Mouse (Mus musculus): ENCODE data around the gene Prm3.

The Prm3 gene

DNA sequence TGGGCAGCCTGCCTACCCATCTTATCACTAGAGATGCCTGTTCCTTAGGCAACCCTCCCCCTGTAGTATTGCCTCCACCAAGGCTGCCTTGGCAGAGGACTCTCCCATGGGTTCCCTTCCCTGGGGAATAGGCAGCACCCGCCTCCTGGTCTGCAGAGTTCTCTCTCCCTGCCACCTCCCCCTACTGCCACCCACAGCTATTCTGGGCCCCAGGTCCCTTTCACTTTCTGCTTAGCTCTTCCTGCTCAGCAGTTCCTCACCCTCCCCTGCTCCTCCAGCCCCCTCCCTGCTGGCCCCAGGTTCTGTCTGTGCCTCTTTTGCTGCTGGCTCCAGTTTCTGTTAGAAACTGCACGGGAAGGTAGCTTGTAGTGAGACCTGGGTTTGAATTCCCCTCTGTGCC lies 21.1 kb downstream of the Prm3 start:
- no peak for DNase-seq

DNA sequence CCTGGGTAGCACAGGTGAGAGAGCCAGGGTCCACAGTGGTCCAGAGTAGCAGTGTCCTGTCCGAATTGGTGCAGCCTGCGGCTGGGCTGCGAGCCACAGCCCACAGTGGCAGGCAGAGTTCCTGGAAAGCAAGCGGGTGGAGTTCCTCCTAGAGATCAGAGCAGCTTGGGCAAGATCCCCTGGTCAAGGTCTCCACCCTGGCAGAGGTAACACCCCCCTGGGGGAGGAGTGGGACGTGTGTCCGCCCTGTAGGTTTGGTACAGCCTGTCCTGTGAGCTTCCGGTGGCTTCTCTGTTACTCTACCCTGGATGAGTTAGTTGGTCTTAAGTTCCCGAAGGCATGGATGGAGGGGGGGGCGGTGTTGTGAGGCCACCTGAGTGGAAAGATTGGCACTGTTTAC lies 21.9 kb downstream of the Prm3 start:
- no peak for DNase-seq

DNA sequence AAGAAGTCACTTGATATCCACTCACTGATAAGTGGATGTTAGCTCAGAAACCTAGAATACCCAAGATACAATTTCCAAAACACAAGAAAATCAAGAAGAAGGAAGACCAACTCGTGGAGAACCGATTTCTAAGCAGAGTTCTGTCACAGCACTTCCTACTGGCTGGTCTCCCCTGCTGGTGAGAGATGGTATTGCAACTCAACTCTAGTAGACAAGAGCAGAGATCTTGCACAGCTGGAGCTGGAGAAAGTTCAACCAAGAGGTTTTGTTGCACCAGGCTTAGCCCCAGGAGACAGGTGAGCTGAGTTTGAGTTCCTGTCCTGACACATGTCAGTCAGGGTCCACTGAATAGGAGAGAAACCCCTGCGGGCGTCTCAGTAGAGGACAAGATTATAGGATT lies 23.6 kb downstream of the Prm3 start:
- peak; percentile 59 to 82 for DNase-seq

DNA sequence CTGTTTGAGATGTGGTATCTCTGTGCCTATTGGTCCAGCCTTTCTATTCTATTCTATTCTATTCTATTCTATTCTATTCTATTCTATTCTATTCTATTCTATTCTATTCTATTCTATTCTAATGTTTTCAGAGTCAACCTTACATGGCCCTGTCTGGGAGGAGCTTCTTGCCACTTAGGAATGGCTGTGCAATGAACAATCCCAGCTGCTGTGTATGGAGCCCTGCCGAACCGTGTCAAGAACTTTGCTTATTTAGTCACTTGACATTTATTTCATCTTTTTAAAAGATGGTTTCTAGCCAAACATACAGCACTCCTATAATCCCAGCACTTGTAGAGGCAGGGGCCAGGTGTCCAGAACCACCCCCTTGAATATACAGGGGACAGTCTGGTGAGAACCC lies 26.4 kb downstream of the Prm3 start:
- no peak for DNase-seq

DNA sequence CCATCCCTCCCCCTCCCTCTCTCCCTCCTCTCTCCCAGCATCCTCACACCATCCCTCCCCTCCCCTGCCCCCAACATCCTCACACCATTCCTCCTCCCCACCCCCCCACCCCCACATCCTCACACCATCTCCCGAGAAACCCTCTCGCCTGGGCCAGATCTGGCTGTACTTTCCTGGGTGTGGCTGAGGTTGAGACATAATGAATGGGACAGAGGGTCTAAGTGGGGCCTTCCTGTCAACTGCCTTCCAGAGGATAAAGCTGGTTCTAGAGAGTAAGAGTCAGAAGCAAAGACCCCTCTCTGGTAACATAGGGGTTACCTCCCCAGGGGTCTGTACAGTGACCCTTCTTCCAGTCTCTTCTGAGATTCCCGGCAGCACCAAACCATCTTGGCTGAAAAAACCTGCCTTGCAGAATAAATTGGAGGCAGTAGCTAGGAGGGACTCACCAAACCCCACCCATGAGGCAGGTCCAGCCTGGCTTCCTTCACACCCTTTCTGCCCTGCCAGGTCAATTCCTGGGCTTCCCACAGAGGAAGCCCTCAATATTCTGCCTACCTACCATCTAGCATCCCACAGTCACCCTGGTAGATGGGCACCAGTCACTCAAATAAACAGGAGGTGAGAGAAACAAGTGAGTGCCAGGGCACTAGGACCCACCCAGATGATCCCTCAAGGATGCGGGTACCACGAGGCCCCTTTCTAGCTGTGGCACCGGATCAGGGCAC lies 27.0 kb downstream of the Prm3 start:
- no peak for DNase-seq

DNA sequence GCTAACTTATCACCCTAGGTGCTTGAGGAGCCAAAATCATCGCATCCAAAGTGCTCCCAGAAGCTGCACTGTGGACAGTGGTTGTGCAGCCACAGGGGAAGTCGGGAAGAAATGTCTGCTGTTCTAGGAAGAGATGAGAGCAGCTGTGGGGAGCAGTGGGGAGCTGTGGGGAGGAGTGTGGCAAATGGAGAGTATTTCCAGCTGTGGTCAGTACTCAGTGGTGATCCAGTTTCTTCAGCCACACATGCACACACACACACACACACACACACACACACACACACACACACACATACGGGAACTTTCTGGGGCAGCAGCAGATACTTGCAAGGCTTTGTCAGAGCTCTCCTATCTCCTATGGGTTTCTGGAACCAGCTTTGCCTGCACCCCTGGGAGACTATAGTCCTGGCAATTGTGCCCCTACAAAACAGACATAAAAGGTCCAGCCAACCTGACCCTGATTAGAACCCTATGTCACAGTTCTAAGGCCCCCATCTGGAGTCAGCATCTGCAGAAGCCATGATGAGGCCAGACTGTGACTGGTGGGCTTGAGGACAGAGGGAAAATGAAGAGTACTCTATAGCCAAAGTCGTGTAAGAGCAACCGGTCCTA lies 28.0 kb downstream of the Prm3 start:
- no peak for DNase-seq

DNA sequence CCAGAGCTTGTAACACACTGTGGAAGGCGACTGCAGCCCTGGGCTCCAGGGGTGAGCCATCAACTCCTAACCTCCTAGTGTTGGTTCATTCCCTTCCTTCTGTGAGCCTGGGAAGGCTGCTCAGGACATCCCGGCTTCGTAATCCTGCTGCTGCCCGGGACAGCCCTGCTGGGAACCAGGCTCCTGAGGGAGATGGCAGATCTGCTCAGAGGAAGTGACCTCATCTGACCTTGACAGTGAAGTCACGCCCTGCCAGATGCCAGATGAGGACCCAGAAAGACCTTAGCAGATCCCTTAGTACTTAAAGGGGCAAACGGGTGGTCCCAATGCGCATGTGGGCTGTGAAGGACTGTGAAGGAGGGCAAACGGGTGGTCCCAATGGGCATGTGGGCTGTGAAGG lies 29.5 kb downstream of the Prm3 start:
- no peak for DNase-seq

DNA sequence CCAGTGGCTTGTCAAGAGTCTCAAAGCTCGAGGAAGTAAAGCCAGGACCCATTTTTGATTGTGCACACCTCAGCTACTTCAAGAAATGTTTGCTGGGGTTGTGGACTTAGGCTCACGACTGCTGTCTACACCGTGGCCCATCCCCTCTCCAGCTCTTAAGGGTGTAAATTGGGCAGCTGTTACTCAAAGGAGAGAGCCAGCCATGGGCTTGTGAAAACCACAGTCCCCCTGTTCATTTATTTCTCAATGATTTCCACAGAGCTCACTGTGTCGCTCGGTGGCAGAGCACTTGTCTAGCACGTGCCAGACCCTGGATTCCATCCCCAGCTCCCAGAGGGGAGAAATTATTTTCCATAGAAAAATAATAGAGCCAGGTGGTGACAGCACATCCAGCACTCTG lies 34.5 kb downstream of the Prm3 start:
- no peak for DNase-seq

DNA sequence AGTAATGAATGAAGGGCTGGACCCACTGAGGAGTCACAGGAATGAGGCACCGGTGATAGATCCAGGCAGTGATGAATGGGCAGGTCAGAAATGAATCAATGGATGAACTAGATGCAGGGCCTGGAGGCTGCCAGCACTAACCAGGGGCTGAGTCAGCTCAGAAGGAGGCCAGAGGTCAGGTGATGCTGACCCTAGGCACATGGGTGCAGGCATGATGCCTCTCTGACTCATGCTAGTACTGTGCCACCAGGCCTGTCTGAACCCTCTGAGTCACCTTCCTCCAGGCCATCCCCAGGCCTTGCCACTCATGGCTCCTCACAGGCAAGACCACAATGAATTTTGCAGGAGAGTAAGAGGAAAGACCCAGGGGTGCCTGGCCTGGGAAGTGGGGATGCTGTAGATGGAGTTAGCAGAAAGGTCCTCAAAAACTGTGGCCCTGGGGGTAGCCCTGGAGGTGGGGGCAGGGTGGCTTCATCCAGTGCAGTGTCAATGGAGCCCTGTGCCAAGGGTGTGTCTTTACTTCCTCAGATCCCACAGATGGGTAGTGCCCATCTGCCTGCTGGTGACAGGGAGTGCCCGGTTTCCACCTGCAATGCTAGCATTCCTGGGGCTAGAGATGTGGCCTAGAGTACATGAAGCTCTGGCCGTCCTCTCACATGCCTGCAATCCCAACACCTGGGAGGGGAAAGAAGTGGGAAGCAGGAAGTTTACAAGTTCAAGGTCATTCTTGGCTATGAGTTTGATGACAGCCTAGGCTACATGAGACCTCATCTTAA lies 36.0 kb downstream of the Prm3 start:
- DNase-seq = no peak

DNA sequence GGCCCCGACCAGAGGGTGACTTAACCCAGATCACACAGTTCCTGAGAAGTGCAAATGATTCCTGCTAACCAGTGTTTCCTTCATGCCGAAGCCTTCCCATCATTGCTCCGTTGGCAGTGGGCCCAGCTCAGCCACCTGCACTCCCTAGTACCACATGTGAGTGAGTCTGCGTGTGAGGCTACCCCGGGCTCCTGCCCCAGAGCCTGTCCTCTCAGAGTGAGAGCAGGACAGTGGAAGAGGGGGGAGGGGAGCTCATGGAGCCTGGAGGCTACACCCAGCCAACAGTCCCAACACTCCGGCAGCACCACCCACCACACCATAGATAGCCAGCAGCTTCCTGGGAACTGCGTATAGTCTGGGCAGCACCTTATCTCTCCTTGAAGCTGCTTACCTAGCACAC lies 40.9 kb downstream of the Prm3 start:
- DNase-seq = peak; percentile 86 to 92

DNA sequence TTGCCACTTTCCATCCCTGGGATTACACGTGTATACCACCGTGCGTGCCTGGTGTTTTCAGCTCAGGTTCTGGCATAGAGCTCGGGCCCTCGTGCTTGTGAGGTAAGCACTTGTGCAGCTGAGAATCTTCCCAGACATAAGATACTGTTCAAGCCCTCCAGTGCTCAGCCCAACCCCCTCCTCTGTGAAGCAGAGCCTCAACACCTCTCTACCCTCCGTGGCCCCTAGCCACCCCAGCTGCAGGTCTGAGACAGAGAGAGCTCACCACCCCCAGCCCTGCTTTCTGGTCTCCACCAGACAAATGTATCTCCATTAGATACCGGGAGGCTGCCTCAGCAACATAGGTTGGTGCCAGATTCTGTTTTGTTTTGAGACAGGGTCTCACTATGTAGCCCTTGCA lies 41.5 kb downstream of the Prm3 start:
- DNase-seq = no peak

DNA sequence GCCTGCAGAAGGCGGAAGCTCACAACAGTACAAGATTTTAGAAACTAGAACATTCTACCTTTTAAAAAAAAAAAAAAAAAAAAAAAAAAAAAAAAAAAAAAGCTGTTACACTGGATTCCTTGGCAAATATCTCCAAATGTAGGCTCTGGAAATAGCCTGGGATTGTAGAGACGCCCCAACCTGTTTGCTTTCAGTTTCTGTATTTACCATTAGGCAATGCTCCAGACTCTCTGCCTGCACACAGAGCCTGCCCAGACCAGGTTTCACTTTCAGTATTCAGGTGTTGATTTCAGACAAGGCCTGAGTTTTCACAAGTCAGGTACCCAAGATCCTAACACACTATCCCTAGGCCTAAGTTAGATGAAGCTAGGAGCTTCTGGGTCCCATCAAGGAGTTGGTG lies 49.6 kb downstream of the Prm3 start:
- no peak for DNase-seq

Measured in cerebellum, postnatal 25 days (tissue).